Mouse (Mus musculus) limb, embryonic 10.5 days (tissue): ENCODE measurements around the gene Fam32a. TPM values are rescaled to one million over a fixed set of nuclear protein-coding genes. Genes with fewer than 3 reads are reported as not detected.

Experiments used
- DNase-seq: peaks from one replicate; pipeline ENCODE4 v3.0.0-alpha.2; 2017; ENCODE audit warnings: low spot score
- H3K27ac ChIP-seq: fragments of 300-500 bp; sonication (generic); 2 replicates; pipeline ENCODE4 v1.5.1; 2016; ENCODE audit warnings: mild to moderate bottlenecking
- H3K27me3 ChIP-seq: fragments of 300-500 bp; sonication (generic); 2 replicates; pipeline ENCODE4 v1.6.1; 2016; ENCODE audit warnings: low read depth, mild to moderate bottlenecking; ENCODE audit not compliant: poor library complexity, severe bottlenecking
- H3K36me3 ChIP-seq: fragments of 300-500 bp; sonication (generic); 2 replicates; pipeline ENCODE4 v1.6.1; 2016; ENCODE audit warnings: mild to moderate bottlenecking, moderate library complexity
- H3K4me1 ChIP-seq: fragments of 300-500 bp; sonication (generic); 2 replicates; pipeline ENCODE4 v1.6.1; 2016
- H3K4me3 ChIP-seq: fragments of 300-500 bp; sonication (generic); 2 replicates; pipeline ENCODE4 v1.5.1; 2016; ENCODE audit warnings: mild to moderate bottlenecking, moderate library complexity
- H3K9me3 ChIP-seq: fragments of 300-500 bp; sonication (generic); replicated peaks from 2 replicates; pipeline ENCODE4 v1.6.1; 2016; ENCODE audit warnings: mild to moderate bottlenecking
- WGBS: fragments of 180-500 bp; shearing (Covaris S2); methylation state at CpG from one replicate; pipeline ENCODE4 v1.1.7; 2016; 5-methylcytosine and 5-hydroxymethylcytosine counted together
- polyA plus RNA-seq: library from polyadenylated mRNA; unstranded; fragments of >200 nt; fragmentation: Nextera tagmentation; extraction: Ambion mirVana; gene quantifications from 2 replicates; pipeline ENCODE4 v1.2.1, GENCODE M21; 2016

Fam32a gene
- polyA plus RNA-seq, 1 experiment from 2014 or later, result 69.3 TPM

DNA sequence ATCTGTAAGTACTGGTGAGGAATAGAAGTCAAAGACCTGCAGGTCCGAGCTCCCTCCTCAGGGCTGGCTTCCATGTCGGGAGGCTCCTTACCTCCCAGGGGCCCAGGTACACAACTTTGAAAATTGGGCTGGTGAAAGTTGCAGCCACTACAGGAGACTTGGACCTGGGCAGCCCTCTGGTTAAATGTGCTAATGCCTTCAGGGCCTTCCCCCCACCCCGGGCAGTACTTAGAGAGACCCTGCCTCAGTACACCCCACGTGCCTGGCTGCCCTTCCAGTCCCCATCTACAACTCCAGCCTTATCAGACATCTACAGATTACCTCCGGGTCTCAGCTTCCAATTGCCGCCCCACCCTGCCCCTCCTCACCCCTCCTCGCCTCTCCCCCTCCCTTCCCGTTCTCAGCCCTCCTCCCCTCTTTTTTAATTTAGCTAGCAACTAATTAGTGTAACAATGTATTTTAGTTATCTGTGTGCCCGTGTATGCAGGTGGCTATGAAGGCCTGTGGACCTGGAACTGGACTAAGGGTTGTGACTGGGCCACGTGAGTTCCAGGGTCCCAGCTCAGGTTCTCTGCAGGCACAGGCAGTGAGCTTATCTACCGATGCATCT lies 51.6 kb downstream of the Fam32a start:
- Histone ChIP-seq H3K27ac (no peak overlapping the region), H3K36me3 (no peaks in the 10 kb centered on the region), H3K9me3 (no peaks in the 10 kb centered on the region), H3K27me3 (no peaks in the 10 kb centered on the region), H3K4me3 (no peak overlapping the region), H3K4me1 (no peaks in the 10 kb centered on the region)
- WGBS, result 79% methylated on average over 11 of the region's 11 CpGs
- DNase-seq, result no peak

DNA sequence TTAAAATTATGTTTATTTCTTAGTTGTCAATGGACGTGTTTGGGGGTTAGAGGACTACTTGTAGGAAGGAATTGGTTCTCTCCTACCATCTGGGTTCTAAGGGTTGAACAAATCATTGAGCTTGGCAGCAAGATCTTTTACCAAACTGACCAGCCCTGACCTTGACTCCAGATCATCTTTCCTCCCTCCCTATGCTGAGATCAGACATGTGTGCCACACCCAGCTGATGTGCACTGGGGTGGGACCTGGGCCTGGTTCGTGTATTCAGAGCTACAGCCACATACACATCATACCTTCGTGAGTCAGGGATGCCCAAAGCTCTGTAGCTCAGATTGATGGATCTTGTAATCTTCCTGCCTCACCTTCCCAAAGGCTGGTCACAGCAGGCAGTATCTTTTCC lies 52.2 kb downstream of the Fam32a start:
- DNase-seq, result no peak
- H3K4me3 ChIP-seq, result no peak overlapping the region
- no peaks in the 10 kb centered on the region for H3K4me1 ChIP-seq
- 82% methylated on average over 3 of the region's 3 CpGs for WGBS
- H3K9me3 ChIP-seq, result no peaks in the 10 kb centered on the region
- H3K27ac ChIP-seq, result no peak overlapping the region
- H3K27me3 ChIP-seq, result no peaks in the 10 kb centered on the region
- no peaks in the 10 kb centered on the region for H3K36me3 ChIP-seq

DNA sequence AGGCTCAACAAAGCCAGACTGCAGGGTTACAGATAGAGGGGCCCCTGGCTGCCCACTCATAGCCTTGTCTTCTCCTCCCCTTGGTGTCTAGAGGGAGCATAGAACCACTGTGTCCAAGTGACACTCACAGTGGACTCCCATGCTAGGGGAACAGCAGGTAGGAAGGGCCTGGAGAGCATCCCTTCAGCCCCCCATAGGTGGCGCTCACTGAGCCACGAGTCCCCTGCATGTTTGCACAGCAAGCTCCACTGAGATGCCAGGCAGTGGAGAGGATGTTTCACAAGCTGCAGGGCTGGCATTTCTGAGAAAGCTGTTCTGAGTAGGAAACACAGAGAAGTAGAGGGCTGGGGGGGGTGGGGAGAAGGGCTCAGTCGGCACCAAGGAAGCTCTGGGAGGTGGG lies 52.8 kb downstream of the Fam32a start:
- no peak overlapping the region for H3K27ac ChIP-seq
- H3K36me3 ChIP-seq, result no peaks in the 10 kb centered on the region
- H3K4me3 ChIP-seq, result no peak overlapping the region
- H3K4me1 ChIP-seq, result no peaks in the 10 kb centered on the region
- H3K9me3 ChIP-seq, result no peaks in the 10 kb centered on the region
- peak; percentile 54 for DNase-seq
- 31% methylated on average over 3 of the region's 3 CpGs for WGBS
- no peaks in the 10 kb centered on the region for H3K27me3 ChIP-seq

DNA sequence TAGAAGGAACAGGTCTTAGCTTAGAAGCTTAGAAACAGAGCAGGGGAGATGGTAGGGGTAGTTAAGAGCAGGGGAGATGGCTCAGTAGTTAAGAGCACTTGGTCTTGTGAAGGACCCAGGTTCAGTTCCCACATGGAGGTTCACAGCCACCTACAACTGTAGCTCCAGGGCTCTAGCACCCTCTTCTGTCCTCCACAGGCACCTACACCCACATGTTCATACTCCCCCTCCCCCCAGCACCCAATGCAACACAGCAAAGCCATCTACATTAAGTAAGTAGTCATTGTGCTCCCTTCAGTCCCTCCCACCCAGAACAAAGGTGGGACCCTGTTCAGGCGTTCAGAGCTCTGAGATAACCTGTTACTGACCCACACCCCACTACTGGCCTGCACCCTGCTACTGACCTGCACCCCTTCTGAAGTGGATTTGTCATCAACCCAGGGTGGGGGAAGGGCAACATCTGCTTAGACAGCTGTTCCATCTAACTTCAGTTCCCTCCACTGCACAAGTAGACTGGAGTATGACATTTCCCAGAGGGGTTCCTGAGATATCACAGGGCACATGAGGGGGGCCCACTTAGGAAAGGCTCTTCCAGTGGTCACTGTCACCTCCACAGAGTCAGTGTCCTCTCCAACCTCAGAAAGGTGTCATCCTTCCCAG lies 53.7 kb downstream of the Fam32a start:
- Histone ChIP-seq H3K4me1 (no peaks in the 10 kb centered on the region), H3K9me3 (no peaks in the 10 kb centered on the region), H3K36me3 (no peaks in the 10 kb centered on the region), H3K27ac (no peak overlapping the region), H3K4me3 (no peak overlapping the region), H3K27me3 (no peaks in the 10 kb centered on the region)
- WGBS, result 93% methylated on average over 1 of the region's 1 CpGs
- DNase-seq, result no peak

DNA sequence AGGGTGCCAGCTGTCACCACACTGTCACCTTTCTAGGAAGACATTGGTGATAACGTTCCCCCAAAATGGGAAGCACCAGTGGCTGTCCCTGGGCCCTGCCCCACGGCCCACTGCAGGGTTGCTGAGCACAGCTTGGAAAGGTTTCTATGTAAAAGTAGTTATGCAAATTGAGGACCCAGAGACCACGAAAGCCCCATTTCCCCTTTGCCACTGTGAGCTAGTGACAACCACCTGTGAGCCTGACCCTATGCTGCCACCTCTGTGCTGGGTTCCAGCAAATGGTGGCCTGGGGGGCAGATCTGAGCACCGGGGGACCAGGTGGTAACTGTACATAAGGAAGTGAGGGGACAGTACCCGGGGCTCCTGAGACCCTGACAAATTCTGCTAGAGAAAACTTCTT lies 54.3 kb downstream of the Fam32a start:
- no peaks in the 10 kb centered on the region for H3K36me3 ChIP-seq
- H3K9me3 ChIP-seq, result no peaks in the 10 kb centered on the region
- no peak overlapping the region for H3K27ac ChIP-seq
- H3K4me1 ChIP-seq, result no peaks in the 10 kb centered on the region
- no peak for DNase-seq
- WGBS, result 67% methylated on average over 5 of the region's 5 CpGs
- H3K27me3 ChIP-seq, result no peaks in the 10 kb centered on the region
- H3K4me3 ChIP-seq, result no peak overlapping the region

Other genes with a start within 250 kb of the Fam32a start
- gene Cyp4f18, start 210.1 kb upstream of the Fam32a start, polyA plus RNA-seq, result 0.58 and 0.71 TPM in 2 replicates
- gene Olfr372, start 178.5 kb upstream of the Fam32a start, polyA plus RNA-seq, result not detected in 2 replicates
- 0.04 TPM in 1 of 2 replicates, not detected in the other for gene Olfr373, start 136.6 kb upstream of the Fam32a start, polyA plus RNA-seq
- gene Olfr374, start 112.7 kb upstream of the Fam32a start, polyA plus RNA-seq, result 0.04 TPM in 1 of 2 replicates, not detected in the other
- gene Tpm4, start 84.8 kb upstream of the Fam32a start, polyA plus RNA-seq, result 828 and 829 TPM in 2 replicates
- 137 and 139 TPM in 2 replicates for gene Rab8a, start 58.5 kb upstream of the Fam32a start, polyA plus RNA-seq
- gene Hsh2d, start 30.1 kb upstream of the Fam32a start, polyA plus RNA-seq, result not detected in 2 replicates
- gene Cib3, start 6.9 kb upstream of the Fam32a start, polyA plus RNA-seq, result not detected in 2 replicates
- not detected in 2 replicates for gene Gm11034, start 6.1 kb upstream of the Fam32a start, polyA plus RNA-seq
- gene Ap1m1, start 20.3 kb downstream of the Fam32a start, polyA plus RNA-seq, result 132 and 144 TPM in 2 replicates
- gene Gm10282, start 85.5 kb downstream of the Fam32a start, polyA plus RNA-seq, result 25.6 and 29.2 TPM in 2 replicates
- gene Klf2, start 99.3 kb downstream of the Fam32a start, polyA plus RNA-seq, result 3.1 and 3.6 TPM in 2 replicates
- 75.3 and 85.1 TPM in 2 replicates for gene Eps15l1, start 201.7 kb downstream of the Fam32a start, polyA plus RNA-seq
- gene Calr3, start 224.1 kb downstream of the Fam32a start, polyA plus RNA-seq, result 0.54 and 0.90 TPM in 2 replicates
- 14.6 and 16.1 TPM in 2 replicates for gene 1700030K09Rik, start 224.2 kb downstream of the Fam32a start, polyA plus RNA-seq